Mouse (Mus musculus) neural tube, embryonic 12.5 days (tissue): ENCODE data around the gene Tmem11. TPM values are rescaled to one million over a fixed set of nuclear protein-coding genes. Genes with fewer than 3 reads are reported as not detected.

Experiments
- ATAC-seq: fragments of 200-750 bp; cut with Nextera tagmentation; 2 replicates; pipeline ENCODE4 v1.8.0; 2017; ENCODE audit warnings: low read depth, mild to moderate bottlenecking, moderate TSS enrichment, moderate library complexity; ENCODE audit not compliant: low FRiP score
- H3K27ac ChIP-seq: fragments of 300-500 bp; sonication (generic); 2 replicates; pipeline ENCODE4 v1.5.1; 2016
- H3K27me3 ChIP-seq: fragments of 300-500 bp; sonication (generic); replicated peaks from 2 replicates; pipeline ENCODE4 v1.6.1; 2016; ENCODE audit warnings: mild to moderate bottlenecking
- H3K36me3 ChIP-seq: fragments of 300-500 bp; sonication (generic); 2 replicates; pipeline ENCODE4 v1.6.1; 2016; ENCODE audit warnings: mild to moderate bottlenecking
- H3K4me1 ChIP-seq: fragments of 300-500 bp; sonication (generic); 2 replicates; pipeline ENCODE4 v1.6.1; 2016
- H3K4me2 ChIP-seq: fragments of 300-500 bp; sonication (generic); replicated peaks from 2 replicates; pipeline ENCODE4 v1.6.1; 2016; ENCODE audit warnings: mild to moderate bottlenecking
- H3K4me3 ChIP-seq: fragments of 300-500 bp; sonication (generic); 2 replicates; pipeline ENCODE4 v1.5.1; 2016
- H3K9ac ChIP-seq: fragments of 300-500 bp; sonication (generic); 2 replicates; pipeline ENCODE4 v1.6.1; 2016; ENCODE audit warnings: mild to moderate bottlenecking
- H3K9me3 ChIP-seq: fragments of 300-500 bp; sonication (generic); 2 replicates; pipeline ENCODE4 v1.6.1; 2016; ENCODE audit warnings: mild to moderate bottlenecking
- WGBS: fragments of 180-500 bp; shearing (Covaris S2); methylation state at CpG from one replicate; pipeline ENCODE4 v1.1.7; 2016; 5-methylcytosine and 5-hydroxymethylcytosine counted together
- polyA plus RNA-seq: library from polyadenylated mRNA; unstranded; fragments of >200 nt; fragmentation: Nextera tagmentation; extraction: Ambion mirVana; gene quantifications from 2 replicates; pipeline ENCODE4 v1.2.1, GENCODE M21; 2016

Tmem11 gene
- polyA plus RNA-seq, 1 experiment from 2014 or later: 53.0 TPM

- Histone ChIP-seq H3K36me3 (peaks cover 40% of the 10 kb centered on the region), H3K4me2 (no peak overlapping the region), H3K27ac (no peak overlapping the region), H3K27me3 (no peaks in the 10 kb centered on the region), H3K9me3 (no peaks in the 10 kb centered on the region), H3K4me3 (no peak overlapping the region), H3K9ac (no peak overlapping the region), H3K4me1 (no peaks in the 10 kb centered on the region)
- 84% methylated on average over 5 of the region's 5 CpGs for WGBS
- ATAC-seq: no peak
These were observed 33.7 kb downstream of the Tmem11 start for GRCm38 (mm10) chr11:60845415-60845814.

- WGBS: 84% methylated on average over 5 of the region's 5 CpGs
- ATAC-seq: no peak
- Histone ChIP-seq H3K27me3 (no peaks in the 10 kb centered on the region), H3K9me3 (no peaks in the 10 kb centered on the region), H3K27ac (no peak overlapping the region), H3K36me3 (peaks cover 30% of the 10 kb centered on the region), H3K4me3 (no peak overlapping the region), H3K9ac (no peak overlapping the region), H3K4me1 (no peaks in the 10 kb centered on the region), H3K4me2 (no peak overlapping the region)
These were observed 35.7 kb downstream of the Tmem11 start for GRCm38 (mm10) chr11:60843412-60843811.

- no peak overlapping the region for H3K4me2 ChIP-seq
- no peaks in the 10 kb centered on the region for H3K9me3 ChIP-seq
- H3K27me3 ChIP-seq: no peaks in the 10 kb centered on the region
- no peak overlapping the region for H3K9ac ChIP-seq
- no peak for ATAC-seq
- H3K4me3 ChIP-seq: no peak overlapping the region
- no peak overlapping the region for H3K27ac ChIP-seq
- peaks cover 24% of the 10 kb centered on the region; the same call in 1 of the 2 replicates for H3K36me3 ChIP-seq
- H3K4me1 ChIP-seq: no peaks in the 10 kb centered on the region
- 81% methylated on average over 12 of the region's 12 CpGs for WGBS
These were observed 37.4 kb downstream of the Tmem11 start for GRCm38 (mm10) chr11:60841467-60842200.

- H3K4me1 ChIP-seq: no peaks in the 10 kb centered on the region
- 90% methylated on average over 10 of the region's 10 CpGs for WGBS
- no peak overlapping the region for H3K4me3 ChIP-seq
- no peaks in the 10 kb centered on the region for H3K27me3 ChIP-seq
- H3K9me3 ChIP-seq: no peaks in the 10 kb centered on the region
- H3K27ac ChIP-seq: no peak overlapping the region
- H3K4me2 ChIP-seq: no peak overlapping the region
- no peak overlapping the region for H3K9ac ChIP-seq
- no peak for ATAC-seq
- H3K36me3 ChIP-seq: no peaks in the 10 kb centered on the region
These were observed 41.2 kb downstream of the Tmem11 start for GRCm38 (mm10) chr11:60837644-60838406.

- no peaks in the 10 kb centered on the region for H3K27me3 ChIP-seq
- WGBS: 96% methylated on average over 6 of the region's 6 CpGs
- no peak for ATAC-seq
- H3K27ac ChIP-seq: no peak overlapping the region
- H3K36me3 ChIP-seq: no peaks in the 10 kb centered on the region
- no peak overlapping the region for H3K4me2 ChIP-seq
- H3K9me3 ChIP-seq: no peaks in the 10 kb centered on the region
- no peaks in the 10 kb centered on the region for H3K4me1 ChIP-seq
- H3K4me3 ChIP-seq: no peak overlapping the region
- H3K9ac ChIP-seq: no peak overlapping the region
These were observed 42.2 kb downstream of the Tmem11 start for GRCm38 (mm10) chr11:60836897-60837296.

- Histone ChIP-seq H3K36me3 (no peaks in the 10 kb centered on the region), H3K4me3 (peak within 1 kb of the TSS; percentile 65), H3K27ac (peak within 1 kb of the TSS; percentile 42; the same call in 1 of the 2 replicates), H3K9ac (peak within 1 kb of the TSS; percentile 78), H3K4me2 (peak within 1 kb of the TSS; percentile 82), H3K4me1 (peaks cover 7% of the 10 kb centered on the region), H3K27me3 (no peaks in the 10 kb centered on the region), H3K9me3 (no peaks in the 10 kb centered on the region)
- peak; percentile 93 for ATAC-seq
- WGBS: under 1% methylated on average over 34 of the region's 34 CpGs
These were observed 48.5 kb downstream of the Tmem11 start, which contains the start of gene Dhrs7b for GRCm38 (mm10) chr11:60830433-60831052. Gene Dhrs7b, plus strand, starts transcription at chr11:60830631.

GRCm38 (mm10) chr11:60828903-60829302 is 50.2 kb downstream of the Tmem11 start:
- Histone ChIP-seq H3K36me3 (no peaks in the 10 kb centered on the region), H3K9ac (no peak overlapping the region), H3K4me2 (no peak overlapping the region), H3K4me1 (peaks cover 7% of the 10 kb centered on the region), H3K27ac (no peak overlapping the region), H3K27me3 (no peaks in the 10 kb centered on the region), H3K9me3 (no peaks in the 10 kb centered on the region), H3K4me3 (no peak overlapping the region)
- no peak for ATAC-seq
- whole genome bisulfite sequencing: 28% methylated on average over 2 of the region's 2 CpGs

GRCm38 (mm10) chr11:60827241-60827945 is 51.7 kb downstream of the Tmem11 start:
- H3K9me3 ChIP-seq: no peaks in the 10 kb centered on the region
- no peak overlapping the region for H3K9ac ChIP-seq
- ATAC-seq: no peak
- WGBS: 37% methylated on average over 4 of the region's 4 CpGs
- no peak overlapping the region for H3K27ac ChIP-seq
- no peaks in the 10 kb centered on the region for H3K27me3 ChIP-seq
- H3K4me2 ChIP-seq: no peak overlapping the region
- no peak overlapping the region for H3K4me3 ChIP-seq
- H3K36me3 ChIP-seq: no peaks in the 10 kb centered on the region
- peaks cover 7% of the 10 kb centered on the region for H3K4me1 ChIP-seq

- Histone ChIP-seq H3K27ac (no peak overlapping the region), H3K4me3 (no peak overlapping the region), H3K9me3 (no peaks in the 10 kb centered on the region), H3K4me2 (no peak overlapping the region), H3K4me1 (peaks cover 7% of the 10 kb centered on the region), H3K9ac (no peak overlapping the region), H3K27me3 (no peaks in the 10 kb centered on the region), H3K36me3 (no peaks in the 10 kb centered on the region)
- 56% methylated on average over 1 of the region's 1 CpGs for WGBS
- no peak for ATAC-seq
These were observed 52.4 kb downstream of the Tmem11 start for GRCm38 (mm10) chr11:60826700-60827099.

GRCm38 (mm10) chr11:60825191-60825590 is 53.9 kb downstream of the Tmem11 start:
- Histone ChIP-seq H3K4me2 (no peak overlapping the region), H3K27ac (no peak overlapping the region), H3K9ac (no peak overlapping the region), H3K4me3 (no peak overlapping the region), H3K27me3 (no peaks in the 10 kb centered on the region), H3K4me1 (no peaks in the 10 kb centered on the region), H3K9me3 (no peaks in the 10 kb centered on the region), H3K36me3 (no peaks in the 10 kb centered on the region)
- ATAC-seq: no peak
- 83% methylated on average over 3 of the region's 3 CpGs for WGBS

GRCm38 (mm10) chr11:60823771-60824170 is 55.3 kb downstream of the Tmem11 start:
- 74% methylated on average over 2 of the region's 2 CpGs for WGBS
- H3K9me3 ChIP-seq: no peaks in the 10 kb centered on the region
- H3K9ac ChIP-seq: no peak overlapping the region
- no peak overlapping the region for H3K27ac ChIP-seq
- H3K27me3 ChIP-seq: no peaks in the 10 kb centered on the region
- no peak for ATAC-seq
- no peaks in the 10 kb centered on the region for H3K36me3 ChIP-seq
- H3K4me1 ChIP-seq: no peaks in the 10 kb centered on the region
- no peak overlapping the region for H3K4me3 ChIP-seq
- H3K4me2 ChIP-seq: no peak overlapping the region

GRCm38 (mm10) chr11:60816398-60816797 is 62.7 kb downstream of the Tmem11 start:
- Histone ChIP-seq H3K4me3 (no peak overlapping the region), H3K36me3 (no peaks in the 10 kb centered on the region), H3K27me3 (no peaks in the 10 kb centered on the region; the same call in 1 of the 2 replicates), H3K4me1 (no peaks in the 10 kb centered on the region), H3K4me2 (no peak overlapping the region), H3K27ac (no peak overlapping the region), H3K9ac (no peak overlapping the region), H3K9me3 (no peaks in the 10 kb centered on the region)
- WGBS: 75% methylated on average over 5 of the region's 5 CpGs
- no peak for ATAC-seq
